Mouse (Mus musculus) erythroblast, adult 5-6 weeks (primary cell): ENCODE measurements around the gene RPS10-NUDT3. TPM values are rescaled to one million over a fixed set of nuclear protein-coding genes. Genes with fewer than 3 reads are reported as not detected.
A peak's percentile ranks its signal among the peaks of the same experiment; 100 is the strongest.
"Not testable (repeated sequence)": the region's sequence is repeated elsewhere in the genome, so short reads cannot be mapped to it uniquely, and the experiment has no call there.

Source experiments
- ATAC-seq: replicated peaks from 2 replicates; pipeline ENCODE4 v1.8.0; 2016; ENCODE audit warnings: moderate number of reproducible peaks, mild to moderate bottlenecking, moderate TSS enrichment, inconsistent platforms; ENCODE audit not compliant: poor library complexity, low FRiP score, severe bottlenecking
- total RNA-seq, 2 experiments: library from RNA; stranded (forward) in 1 of 2; stranded (reverse) in 1 of 2; fragments of 150-400 nt in 1 of 2; fragments of 200-764, 138-1000 nt in 1 of 2; gene quantifications; 2 replicates each; pipeline versions ENCODE4 v1.2.3 to v1.2.4; 2015 to 2017; ENCODE audit warnings: low replicate concordance in 2 of 2

RPS10-NUDT3 gene
- total RNA-seq, 2 experiments from 2014 or later = not detected

- no peak for ATAC-seq
Observed at GRCm38 (mm10) chr17:27643756-27644155, 8.7 kb upstream of the RPS10-NUDT3 start.

GRCm38 (mm10) chr17:27643101-27643500 is 8.1 kb upstream of the RPS10-NUDT3 start:
- ATAC-seq = no peak

GRCm38 (mm10) chr17:27642491-27643062 is 7.6 kb upstream of the RPS10-NUDT3 start:
- ATAC-seq = no peak

- not testable (repeated sequence) for ATAC-seq
Observed at GRCm38 (mm10) chr17:27639851-27640250, 4.8 kb upstream of the RPS10-NUDT3 start.

GRCm38 (mm10) chr17:27638921-27639332 is 3.9 kb upstream of the RPS10-NUDT3 start:
- ATAC-seq = no peak

- ATAC-seq = no peak
Observed at GRCm38 (mm10) chr17:27637333-27637732, 2.3 kb upstream of the RPS10-NUDT3 start.

GRCm38 (mm10) chr17:27636132-27637020 is 1.4 kb upstream of the RPS10-NUDT3 start, which contains the start of gene Rps10:
Gene Rps10, minus strand, starts transcription at chr17:27636669.
- ATAC-seq = no peak

- ATAC-seq = peak; percentile 9; the same call in 1 of the 2 replicates
Observed at GRCm38 (mm10) chr17:27635575-27635903, 517 bp upstream of the RPS10-NUDT3 start.

GRCm38 (mm10) chr17:27629249-27630020 is 5.6 kb downstream of the RPS10-NUDT3 start:
- peak; percentile 83 for ATAC-seq

GRCm38 (mm10) chr17:27628376-27628775 is 6.6 kb downstream of the RPS10-NUDT3 start:
- no peak for ATAC-seq

- ATAC-seq = no peak
Observed at GRCm38 (mm10) chr17:27627451-27627850, 7.6 kb downstream of the RPS10-NUDT3 start.

- no peak for ATAC-seq
Observed at GRCm38 (mm10) chr17:27626681-27627080, 8.3 kb downstream of the RPS10-NUDT3 start.

- ATAC-seq = no peak
Observed at GRCm38 (mm10) chr17:27625455-27626251, 9.4 kb downstream of the RPS10-NUDT3 start.

- ATAC-seq = peak; percentile 88
Observed at GRCm38 (mm10) chr17:27623360-27624326, 11.4 kb downstream of the RPS10-NUDT3 start, which contains the start of gene Nudt3. Gene Nudt3, minus strand, starts transcription at chr17:27623495.

- ATAC-seq = peak; percentile 76
Observed at GRCm38 (mm10) chr17:27622611-27623359, 12.2 kb downstream of the RPS10-NUDT3 start.

- 0 out of 2 replicates have a peak, but pooled peaks have one; percentile 28 for ATAC-seq
Observed at GRCm38 (mm10) chr17:27621705-27622531, 13.1 kb downstream of the RPS10-NUDT3 start.

GRCm38 (mm10) chr17:27621161-27621560 is 13.9 kb downstream of the RPS10-NUDT3 start:
- no peak for ATAC-seq
